Mouse (Mus musculus): Measurements from ENCODE around the gene Chn1. TPM values are rescaled to one million over a fixed set of nuclear protein-coding genes. Genes with fewer than 3 reads are reported as not detected.

Chn1 gene
- polyA plus RNA-seq, 1 experiment = 35.6 TPM

GRCm38 (mm10) chr2:73606616-73607015, 168.5 kb downstream of the Chn1 start:
- 0 out of 2 replicates have a peak, but pooled peaks cover 2% of the 10 kb centered on the region for H3K4me1 ChIP-seq (ENCODE audit: control insufficient read depth, insufficient read depth, low read length)
- no peak for TF ChIP-seq CTCF (IDR thresholded peaks at IDR 0.05; ENCODE audit: insufficient read depth, low read length)
- TF ChIP-seq POLR2A (IDR thresholded peaks at IDR 0.05; ENCODE audit: borderline replicate concordance, extremely low read depth, low read depth, low read length) = no peak
- H3K4me3 ChIP-seq (replicated peaks; ENCODE audit: extremely low read depth, low read depth, low read length) = no peak overlapping the region
- no peak for DNase-seq
- WGBS = 91% methylated on average over 6 of the region's 6 CpGs

DNA sequence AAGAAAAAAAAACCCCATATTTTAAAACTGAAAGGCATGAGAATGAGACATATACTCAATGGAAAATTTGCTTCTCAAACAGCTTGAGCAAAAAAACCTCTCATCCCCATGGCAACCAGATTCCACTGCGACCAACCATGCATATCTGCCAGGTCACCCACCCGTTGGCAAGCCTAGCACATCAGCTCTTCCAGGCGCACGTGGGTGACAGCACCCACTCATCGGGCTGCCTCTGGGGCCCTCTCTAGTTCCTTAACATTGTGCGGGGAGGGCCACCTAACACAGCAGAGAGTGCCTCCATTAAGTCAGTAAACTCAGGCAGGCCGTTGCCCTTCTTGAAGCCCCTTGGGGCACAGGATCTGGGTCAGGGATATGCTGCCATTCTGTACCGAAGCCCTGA, 170.1 kb downstream of the Chn1 start:
- Histone ChIP-seq H3K4me3 (replicated peaks; ENCODE audit: extremely low read depth, low read depth, low read length) (no peak overlapping the region), H3K4me1 (ENCODE audit: control insufficient read depth, insufficient read depth, low read length) (0 out of 2 replicates have a peak, but pooled peaks cover 2% of the 10 kb centered on the region)
- TF ChIP-seq CTCF (IDR thresholded peaks at IDR 0.05; ENCODE audit: insufficient read depth, low read length) = no peak
- no peak for TF ChIP-seq POLR2A (IDR thresholded peaks at IDR 0.05; ENCODE audit: borderline replicate concordance, extremely low read depth, low read depth, low read length)
- 54% methylated on average over 8 of the region's 8 CpGs for WGBS
- no peak for DNase-seq

DNA sequence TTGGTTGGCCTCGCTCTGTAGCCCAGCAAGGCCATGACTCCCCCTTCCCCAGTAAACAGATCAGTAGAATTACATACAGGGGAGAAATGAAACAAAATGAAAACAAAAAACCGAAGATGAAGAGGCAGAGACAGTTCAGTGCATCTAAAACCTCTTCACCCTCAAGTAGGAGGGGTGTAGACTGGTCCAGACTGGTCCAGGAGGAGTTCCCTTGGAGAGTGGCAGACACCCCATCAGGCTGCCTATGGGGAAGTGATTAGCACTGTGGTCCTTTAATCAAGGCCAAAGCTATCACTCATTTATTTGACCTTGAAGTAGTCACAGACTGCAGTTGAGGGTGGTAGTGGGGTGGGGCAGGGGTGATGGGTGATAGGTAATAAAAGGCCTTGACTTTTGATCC, 170.6 kb downstream of the Chn1 start:
- H3K4me1 ChIP-seq (ENCODE audit: control insufficient read depth, insufficient read depth, low read length) = 0 out of 2 replicates have a peak, but pooled peaks cover 2% of the 10 kb centered on the region
- DNase-seq = no peak
- no peak for TF ChIP-seq POLR2A (IDR thresholded peaks at IDR 0.05; ENCODE audit: borderline replicate concordance, extremely low read depth, low read depth, low read length)
- TF ChIP-seq CTCF (IDR thresholded peaks at IDR 0.05; ENCODE audit: insufficient read depth, low read length) = no peak
- H3K4me3 ChIP-seq (replicated peaks; ENCODE audit: extremely low read depth, low read depth, low read length) = no peak overlapping the region
- WGBS = 81% methylated on average over 2 of the region's 2 CpGs

DNA sequence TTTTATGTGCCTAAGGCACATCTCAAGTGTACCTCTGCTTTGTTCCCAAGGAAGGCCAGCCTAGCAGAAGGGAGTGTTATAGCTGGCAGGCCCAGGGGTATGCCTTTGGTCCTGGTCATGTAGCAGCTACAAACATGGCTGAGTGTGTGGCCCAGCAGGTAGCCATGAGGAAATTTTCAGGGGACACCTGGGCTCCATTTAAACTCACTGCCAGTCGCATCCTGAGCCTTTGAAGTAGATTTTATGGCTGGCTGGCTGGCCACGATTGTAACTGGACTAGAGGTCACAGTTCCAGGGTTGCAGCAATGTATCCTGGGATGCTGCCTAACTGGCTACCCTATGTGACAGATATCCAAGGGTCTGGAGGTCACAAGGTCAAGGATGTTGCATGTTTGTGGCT, 174.5 kb downstream of the Chn1 start:
- Histone ChIP-seq H3K4me1 (ENCODE audit: control insufficient read depth, insufficient read depth, low read length) (0 out of 2 replicates have a peak, but pooled peaks cover 2% of the 10 kb centered on the region), H3K4me3 (replicated peaks; ENCODE audit: extremely low read depth, low read depth, low read length) (no peak overlapping the region)
- DNase-seq = no peak
- 66% methylated on average over 2 of the region's 2 CpGs for WGBS
- no peak for TF ChIP-seq CTCF (IDR thresholded peaks at IDR 0.05; ENCODE audit: insufficient read depth, low read length)
- no peak for TF ChIP-seq POLR2A (IDR thresholded peaks at IDR 0.05; ENCODE audit: borderline replicate concordance, extremely low read depth, low read depth, low read length)

GRCm38 (mm10) chr2:73597772-73598171, 177.4 kb downstream of the Chn1 start:
- Histone ChIP-seq H3K4me1 (ENCODE audit: control insufficient read depth, insufficient read depth, low read length) (peaks cover 5% of the 10 kb centered on the region), H3K4me3 (replicated peaks; ENCODE audit: extremely low read depth, low read depth, low read length) (no peak overlapping the region)
- no peak for DNase-seq
- 91% methylated on average over 11 of the region's 11 CpGs for WGBS
- TF ChIP-seq CTCF (IDR thresholded peaks at IDR 0.05; ENCODE audit: insufficient read depth, low read length) = no peak
- no peak for TF ChIP-seq POLR2A (IDR thresholded peaks at IDR 0.05; ENCODE audit: borderline replicate concordance, extremely low read depth, low read depth, low read length)

GRCm38 (mm10) chr2:73596786-73597185, 178.4 kb downstream of the Chn1 start:
- 10% methylated on average over 9 of the region's 9 CpGs for WGBS
- Histone ChIP-seq H3K4me3 (replicated peaks; ENCODE audit: extremely low read depth, low read depth, low read length) (no peak overlapping the region), H3K4me1 (ENCODE audit: control insufficient read depth, insufficient read depth, low read length) (peaks cover 10% of the 10 kb centered on the region)
- DNase-seq = peak; percentile 13
- no peak for TF ChIP-seq CTCF (IDR thresholded peaks at IDR 0.05; ENCODE audit: insufficient read depth, low read length)
- TF ChIP-seq POLR2A (IDR thresholded peaks at IDR 0.05; ENCODE audit: borderline replicate concordance, extremely low read depth, low read depth, low read length) = no peak

DNA sequence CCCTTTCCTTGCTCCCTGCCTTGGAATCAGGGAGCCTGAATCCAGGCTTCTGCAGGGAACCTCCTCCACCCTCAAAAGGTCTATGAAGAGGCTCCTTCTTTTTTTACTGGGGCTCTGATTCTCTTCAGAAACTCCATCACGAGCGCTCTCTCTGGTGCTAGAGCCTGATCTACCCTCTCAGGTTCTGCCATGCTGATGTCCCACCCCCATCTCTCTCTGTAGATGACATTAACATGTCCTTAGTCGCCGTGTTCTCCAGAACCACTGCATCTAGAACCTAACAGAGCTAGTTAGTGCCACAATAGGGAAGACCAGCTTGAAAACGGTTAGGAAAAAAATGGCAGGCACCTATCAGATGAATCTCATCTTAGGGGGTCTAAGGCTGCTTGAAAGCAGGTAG, 178.8 kb downstream of the Chn1 start:
- no peak for DNase-seq
- H3K4me3 ChIP-seq (replicated peaks; ENCODE audit: extremely low read depth, low read depth, low read length) = no peak overlapping the region
- TF ChIP-seq POLR2A (IDR thresholded peaks at IDR 0.05; ENCODE audit: borderline replicate concordance, extremely low read depth, low read depth, low read length) = no peak
- no peak for TF ChIP-seq CTCF (IDR thresholded peaks at IDR 0.05; ENCODE audit: insufficient read depth, low read length)
- WGBS = 66% methylated on average over 5 of the region's 5 CpGs
- H3K4me1 ChIP-seq (ENCODE audit: control insufficient read depth, insufficient read depth, low read length) = peaks cover 10% of the 10 kb centered on the region

DNA sequence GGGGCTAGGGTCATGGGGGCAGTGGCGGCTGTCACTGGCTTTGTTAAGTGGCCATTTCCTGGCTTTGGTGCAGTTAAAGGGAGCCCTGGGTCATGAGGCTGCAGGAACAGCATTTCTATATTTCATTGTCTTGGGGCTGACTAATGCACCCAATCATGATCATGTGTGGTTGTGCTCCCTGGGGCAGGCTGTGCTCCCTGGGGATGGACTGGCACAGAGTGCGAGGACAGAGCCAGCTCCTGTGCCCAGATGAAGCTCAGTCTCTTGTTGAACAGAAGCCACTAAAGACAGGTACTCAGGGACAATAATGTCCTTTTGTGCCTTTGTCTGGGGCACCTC, 182.1 kb downstream of the Chn1 start:
- WGBS = 52% methylated on average over 2 of the region's 2 CpGs
- no peak overlapping the region for H3K4me3 ChIP-seq (replicated peaks; ENCODE audit: extremely low read depth, low read depth, low read length)
- no peak for TF ChIP-seq POLR2A (IDR thresholded peaks at IDR 0.05; ENCODE audit: borderline replicate concordance, extremely low read depth, low read depth, low read length)
- no peak for TF ChIP-seq CTCF (IDR thresholded peaks at IDR 0.05; ENCODE audit: insufficient read depth, low read length)
- peaks cover 10% of the 10 kb centered on the region for H3K4me1 ChIP-seq (ENCODE audit: control insufficient read depth, insufficient read depth, low read length)
- DNase-seq = no peak

GRCm38 (mm10) chr2:73592231-73593100, 182.7 kb downstream of the Chn1 start:
- TF ChIP-seq CTCF (IDR thresholded peaks at IDR 0.05; ENCODE audit: insufficient read depth, low read length) = no peak
- 0 out of 2 replicates have a peak, but pooled peaks have one; percentile 58 for TF ChIP-seq POLR2A (IDR thresholded peaks at IDR 0.05; ENCODE audit: borderline replicate concordance, extremely low read depth, low read depth, low read length)
- Histone ChIP-seq H3K4me1 (ENCODE audit: control insufficient read depth, insufficient read depth, low read length) (peaks cover 10% of the 10 kb centered on the region), H3K4me3 (replicated peaks; ENCODE audit: extremely low read depth, low read depth, low read length) (peak overlapping the region; percentile 29)
- peak; percentile 49 for DNase-seq
- WGBS = 23% methylated on average over 14 of the region's 14 CpGs

GRCm38 (mm10) chr2:73591246-73591645, 183.9 kb downstream of the Chn1 start:
- 65% methylated on average over 6 of the region's 6 CpGs for WGBS

More at GRCm38 (mm10) chr2:73591246-73591645, 183.9 kb downstream of the Chn1 start:
- H3K4me1 ChIP-seq (ENCODE audit: control insufficient read depth, insufficient read depth, low read length) = peaks cover 8% of the 10 kb centered on the region
- no peak overlapping the region for H3K4me3 ChIP-seq (replicated peaks; ENCODE audit: extremely low read depth, low read depth, low read length)
- TF ChIP-seq POLR2A (IDR thresholded peaks at IDR 0.05; ENCODE audit: borderline replicate concordance, extremely low read depth, low read depth, low read length) (no peak), CTCF (IDR thresholded peaks at IDR 0.05; ENCODE audit: insufficient read depth, low read length) (no peak)
- no peak for DNase-seq
